Mouse (Mus musculus): Measurements from ENCODE around the gene Secisbp2.

DNA sequence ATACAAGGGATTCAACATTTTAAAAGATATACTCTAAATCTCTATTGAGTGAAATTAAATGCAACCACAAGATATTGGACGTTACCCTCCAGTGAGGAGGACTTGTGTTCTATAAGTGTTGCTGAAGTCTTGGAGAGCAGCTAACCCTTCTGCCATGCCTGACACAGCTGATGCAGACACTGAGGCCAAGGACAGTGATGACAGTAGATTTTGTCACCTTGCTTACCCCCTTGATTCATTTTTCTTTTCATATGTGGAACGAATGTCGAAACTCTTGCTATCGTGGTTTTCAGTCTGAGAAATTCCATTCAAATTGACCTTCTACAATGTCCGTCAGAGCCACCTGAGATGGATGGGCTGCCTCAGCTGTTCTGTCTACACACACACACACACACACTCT, 28.9 kb upstream of the Secisbp2 start:
- TF ChIP-seq MAX (IDR thresholded peaks at IDR 0.05; ENCODE audit: low read depth), result no peak
- no peak for TF ChIP-seq POLR2A (IDR thresholded peaks at IDR 0.05; ENCODE audit: insufficient read length, low read depth)
- TF ChIP-seq SRF (IDR thresholded peaks at IDR 0.05; ENCODE audit: control insufficient read depth, insufficient read length, low read depth), result no peak
- TF ChIP-seq POLR2AphosphoS2 (IDR thresholded peaks at IDR 0.05; ENCODE audit: insufficient read length, low read depth), result no peak
- TF ChIP-seq MYOD1 (IDR thresholded peaks at IDR 0.05; ENCODE audit: control insufficient read depth in 1 of 3, insufficient read length in 2 of 3, low read depth in 2 of 3), result no peak
- TF ChIP-seq MYOG (IDR thresholded peaks at IDR 0.05; ENCODE audit: control insufficient read depth in 1 of 3, insufficient read depth in 1 of 3, insufficient read length in 2 of 3, low read depth in 2 of 3), result no peak
- no peak for TF ChIP-seq E2F4 (IDR thresholded peaks at IDR 0.05; ENCODE audit: insufficient read depth)
